Mouse (Mus musculus): ENCODE data around the gene Sema4b. TPM values are rescaled to one million over a fixed set of nuclear protein-coding genes. Genes with fewer than 3 reads are reported as not detected.

Gene Sema4b
- polyA plus RNA-seq, 1 experiment from 2014 or later: 13.5 TPM

DNA sequence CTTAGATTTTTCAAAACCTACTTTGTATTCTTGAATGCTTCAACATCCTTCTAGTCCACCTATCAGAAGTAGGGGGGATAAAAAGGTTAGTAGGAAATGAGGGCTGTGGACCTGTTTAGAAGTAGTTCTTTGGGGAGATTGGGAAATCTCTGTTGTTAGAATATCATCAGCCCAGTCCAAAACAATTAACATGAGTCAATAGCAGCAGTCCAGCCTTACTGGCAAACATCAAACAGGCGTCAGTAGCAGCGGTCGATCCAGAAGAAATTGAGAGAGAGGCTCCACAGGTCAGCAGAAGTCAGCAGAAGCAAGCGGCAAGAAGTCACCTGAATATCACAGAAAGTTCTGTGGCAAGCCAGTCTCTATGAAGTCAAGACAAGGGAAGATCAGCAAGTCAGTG, 58.2 kb downstream of the Sema4b start:
- Histone ChIP-seq H3K9ac (replicated peaks) (no peak overlapping the region), H3K9me3 (ENCODE audit: low read length) (no peaks in the 10 kb centered on the region), H3K4me1 (ENCODE audit: insufficient read depth) (peaks cover 11% of the 10 kb centered on the region), H3K4me3 (ENCODE audit: low read depth, low read length) (no peak overlapping the region), H3K36me3 (replicated peaks; ENCODE audit: insufficient read depth, low read length) (0 out of 2 replicates have a peak, but pooled peaks cover 4% of the 10 kb centered on the region), H3K4me2 (ENCODE audit: low read depth, low read length) (no peak overlapping the region), H3K27ac (ENCODE audit: low read depth) (no peak overlapping the region), H3K27me3 (ENCODE audit: insufficient read depth, low read length) (no peaks in the 10 kb centered on the region)
- 93% methylated on average over 4 of the region's 4 CpGs for WGBS (ENCODE audit: insufficient replicate concordance)
- ATAC-seq: no peak
- TF ChIP-seq CTCF (IDR thresholded peaks at IDR 0.05; ENCODE audit: low read depth): no peak
- DNase-seq: no peak

DNA sequence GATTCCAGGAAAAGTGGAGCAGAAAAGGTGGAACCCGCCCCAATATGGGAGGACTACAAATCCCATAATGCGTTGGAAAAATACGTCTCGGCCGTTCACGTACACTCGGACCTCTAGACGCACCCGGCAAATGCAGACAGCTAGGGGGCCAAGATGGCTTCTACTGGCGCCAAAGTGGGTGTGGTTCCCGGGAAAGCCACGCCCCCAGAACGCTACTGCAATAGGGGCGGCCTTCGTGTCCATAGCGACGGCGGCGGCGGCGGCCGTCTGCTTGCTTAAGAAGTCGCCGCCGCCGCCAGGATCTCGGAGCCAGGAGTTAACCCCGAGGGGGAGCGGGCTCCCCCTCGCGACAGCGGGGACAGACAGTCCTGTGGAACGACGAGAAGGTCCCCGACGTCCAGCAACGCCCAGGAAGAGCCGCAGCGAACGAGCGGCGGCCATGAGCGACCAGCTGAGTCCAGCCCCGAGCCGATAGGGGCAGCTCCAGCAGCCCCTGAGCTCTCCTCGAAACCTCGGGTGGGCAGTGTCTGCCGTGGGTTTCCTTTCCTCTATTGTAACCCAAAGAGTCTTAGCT, 59.6 kb downstream of the Sema4b start, which contains the start of gene Ttll13:
Ttll13 (plus strand) TSS at position 229 of the 574 bp plus-strand sequence.
- peak within 1 kb of the TSS; percentile 93 for H3K4me2 ChIP-seq (ENCODE audit: low read depth, low read length)
- ATAC-seq (peak; percentile 99), DNase-seq (peak; percentile 98)
- H3K9ac ChIP-seq (replicated peaks): peak within 1 kb of the TSS; percentile 73
- peak; percentile 59 for TF ChIP-seq CTCF (IDR thresholded peaks at IDR 0.05; ENCODE audit: low read depth)
- TF ChIP-seq EP300 (IDR thresholded peaks at IDR 0.05; ENCODE audit: low read depth): peak; percentile 60; the same call in 1 of the 2 replicates
- H3K9me3 ChIP-seq (ENCODE audit: low read length): no peaks in the 10 kb centered on the region
- no peaks in the 10 kb centered on the region for H3K36me3 ChIP-seq (replicated peaks; ENCODE audit: insufficient read depth, low read length)
- H3K4me1 ChIP-seq (ENCODE audit: insufficient read depth): peaks cover 11% of the 10 kb centered on the region
- peak within 1 kb of the TSS; percentile 78 for H3K27ac ChIP-seq (ENCODE audit: low read depth)
- peak within 1 kb of the TSS; percentile 80 for H3K4me3 ChIP-seq (ENCODE audit: low read depth, low read length)
- H3K27me3 ChIP-seq (ENCODE audit: insufficient read depth, low read length): no peaks in the 10 kb centered on the region
- WGBS (ENCODE audit: insufficient replicate concordance): under 1% methylated on average over 48 of the region's 48 CpGs

DNA sequence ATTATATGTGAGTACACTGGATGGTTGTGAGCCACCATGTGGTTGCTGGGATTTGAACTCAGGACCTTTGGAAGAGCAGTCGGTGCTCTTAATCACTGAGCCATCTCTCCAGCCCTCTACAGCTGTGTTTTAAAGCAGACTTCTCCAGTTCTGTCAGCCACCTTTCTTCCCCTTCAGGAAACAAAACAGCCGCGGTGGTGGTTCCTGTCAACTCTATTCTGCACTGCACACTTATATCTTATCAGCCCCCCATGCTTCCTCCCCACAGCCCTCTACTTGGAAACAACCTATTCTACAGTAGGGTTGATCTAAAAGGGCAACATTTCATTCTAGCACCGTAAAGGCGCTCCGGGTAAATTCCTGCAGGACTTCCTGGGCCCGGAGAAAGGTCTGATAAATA, 60.2 kb downstream of the Sema4b start:
- Histone ChIP-seq H3K9me3 (ENCODE audit: low read length) (no peaks in the 10 kb centered on the region), H3K27me3 (ENCODE audit: insufficient read depth, low read length) (no peaks in the 10 kb centered on the region), H3K4me3 (ENCODE audit: low read depth, low read length) (peak overlapping the region; percentile 80), H3K4me1 (ENCODE audit: insufficient read depth) (peaks cover 11% of the 10 kb centered on the region), H3K4me2 (ENCODE audit: low read depth, low read length) (peak overlapping the region; percentile 93), H3K9ac (replicated peaks) (peak overlapping the region; percentile 73), H3K27ac (ENCODE audit: low read depth) (no peak overlapping the region), H3K36me3 (replicated peaks; ENCODE audit: insufficient read depth, low read length) (no peaks in the 10 kb centered on the region)
- 27% methylated on average over 7 of the region's 7 CpGs for WGBS (ENCODE audit: insufficient replicate concordance)
- TF ChIP-seq CTCF (IDR thresholded peaks at IDR 0.05; ENCODE audit: low read depth) (no peak), EP300 (IDR thresholded peaks at IDR 0.05; ENCODE audit: low read depth) (no peak)
- DNase-seq (no peak), ATAC-seq (no peak)

DNA sequence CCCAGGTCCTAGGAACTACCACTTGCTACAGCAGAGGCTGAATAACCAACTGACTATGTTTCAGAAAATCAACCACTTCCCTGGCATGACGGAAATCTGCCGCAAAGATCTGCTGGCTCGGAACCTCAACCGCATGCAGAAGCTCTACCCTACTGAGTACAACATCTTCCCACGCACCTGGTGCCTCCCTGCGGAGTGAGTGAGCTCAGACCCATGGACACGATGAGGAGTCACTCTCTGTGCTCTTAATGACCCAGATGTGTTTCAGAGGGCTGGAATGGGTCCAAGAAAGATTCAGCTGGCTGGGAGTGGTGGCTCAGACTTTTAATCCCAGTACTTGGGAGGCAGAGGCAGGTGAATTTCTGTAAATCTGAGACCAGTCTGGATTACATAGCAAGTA, 65.8 kb downstream of the Sema4b start:
- Histone ChIP-seq H3K4me1 (ENCODE audit: insufficient read depth) (no peaks in the 10 kb centered on the region), H3K9ac (replicated peaks) (no peak overlapping the region), H3K27me3 (ENCODE audit: insufficient read depth, low read length) (no peaks in the 10 kb centered on the region), H3K4me2 (ENCODE audit: low read depth, low read length) (no peak overlapping the region), H3K9me3 (ENCODE audit: low read length) (no peaks in the 10 kb centered on the region), H3K4me3 (ENCODE audit: low read depth, low read length) (no peak overlapping the region), H3K36me3 (replicated peaks; ENCODE audit: insufficient read depth, low read length) (no peaks in the 10 kb centered on the region), H3K27ac (ENCODE audit: low read depth) (no peak overlapping the region)
- WGBS (ENCODE audit: insufficient replicate concordance): 83% methylated on average over 7 of the region's 7 CpGs
- ATAC-seq (no peak), DNase-seq (no peak)
- TF ChIP-seq EP300 (IDR thresholded peaks at IDR 0.05; ENCODE audit: low read depth) (no peak), CTCF (IDR thresholded peaks at IDR 0.05; ENCODE audit: low read depth) (no peak)

DNA sequence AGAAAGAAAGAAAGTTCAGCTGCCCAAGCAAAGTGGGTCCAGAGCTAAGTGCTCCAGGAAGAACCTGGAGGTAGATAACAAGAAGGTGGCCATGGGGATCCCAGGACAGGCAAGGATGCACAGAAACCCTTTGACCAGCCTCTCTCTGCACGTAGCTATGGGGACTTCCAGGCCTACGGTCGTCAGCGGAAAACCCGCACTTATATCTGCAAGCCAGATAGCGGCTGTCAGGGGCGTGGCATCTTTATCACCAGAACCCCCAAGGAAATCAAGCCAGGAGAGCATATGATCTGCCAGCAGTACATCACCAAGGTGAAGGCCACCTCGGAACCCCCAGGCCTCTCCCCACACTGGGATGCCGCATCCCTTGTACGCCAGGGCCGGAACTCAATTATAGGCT, 66.2 kb downstream of the Sema4b start:
- ATAC-seq (no peak), DNase-seq (no peak)
- Histone ChIP-seq H3K9ac (replicated peaks) (no peak overlapping the region), H3K27ac (ENCODE audit: low read depth) (no peak overlapping the region), H3K27me3 (ENCODE audit: insufficient read depth, low read length) (no peaks in the 10 kb centered on the region), H3K4me3 (ENCODE audit: low read depth, low read length) (no peak overlapping the region), H3K9me3 (ENCODE audit: low read length) (no peaks in the 10 kb centered on the region), H3K4me1 (ENCODE audit: insufficient read depth) (no peaks in the 10 kb centered on the region), H3K36me3 (replicated peaks; ENCODE audit: insufficient read depth, low read length) (no peaks in the 10 kb centered on the region), H3K4me2 (ENCODE audit: low read depth, low read length) (no peak overlapping the region)
- 60% methylated on average over 11 of the region's 11 CpGs for WGBS (ENCODE audit: insufficient replicate concordance)
- TF ChIP-seq EP300 (IDR thresholded peaks at IDR 0.05; ENCODE audit: low read depth) (no peak), CTCF (IDR thresholded peaks at IDR 0.05; ENCODE audit: low read depth) (no peak)

DNA sequence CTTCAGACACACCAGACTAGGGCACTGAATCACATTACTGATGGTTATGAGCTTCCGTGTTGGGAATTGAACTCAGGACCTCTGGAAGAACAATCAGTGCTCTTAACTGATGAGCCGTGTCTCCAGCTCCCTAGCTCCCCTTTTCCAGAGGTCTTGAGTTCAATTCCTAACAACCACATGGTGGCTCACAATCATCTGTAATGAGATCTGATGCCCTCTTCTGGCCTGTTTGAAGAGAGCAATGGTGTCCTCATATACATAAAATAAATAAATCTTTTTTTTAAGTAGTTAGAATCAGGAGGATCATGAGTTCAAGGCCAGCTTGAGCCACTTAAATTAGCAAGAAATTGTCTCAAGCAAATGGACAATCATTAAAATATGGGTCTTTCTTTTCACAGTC, 69.3 kb downstream of the Sema4b start:
- H3K4me3 ChIP-seq (ENCODE audit: low read depth, low read length): no peak overlapping the region
- no peaks in the 10 kb centered on the region for H3K27me3 ChIP-seq (ENCODE audit: insufficient read depth, low read length)
- H3K9ac ChIP-seq (replicated peaks): no peak overlapping the region
- H3K27ac ChIP-seq (ENCODE audit: low read depth): no peak overlapping the region
- no peak for TF ChIP-seq EP300 (IDR thresholded peaks at IDR 0.05; ENCODE audit: low read depth)
- peak; percentile 54 for TF ChIP-seq CTCF (IDR thresholded peaks at IDR 0.05; ENCODE audit: low read depth)
- H3K4me2 ChIP-seq (ENCODE audit: low read depth, low read length): no peak overlapping the region
- WGBS (ENCODE audit: insufficient replicate concordance): 68% methylated on average over 2 of the region's 2 CpGs
- ATAC-seq: no peak
- peaks cover 8% of the 10 kb centered on the region for H3K4me1 ChIP-seq (ENCODE audit: insufficient read depth)
- no peaks in the 10 kb centered on the region for H3K36me3 ChIP-seq (replicated peaks; ENCODE audit: insufficient read depth, low read length)
- no peaks in the 10 kb centered on the region for H3K9me3 ChIP-seq (ENCODE audit: low read length)
- DNase-seq: no peak

All from liver, postnatal 0 days (tissue).